Mouse (Mus musculus): ENCODE data around the gene Ddx58.

The Ddx58 gene

GRCm38 (mm10) chr4:40181681-40182080, 57.9 kb downstream of the Ddx58 start:
- no peak for DNase-seq (ENCODE audit: low read depth)

- no peak for DNase-seq (ENCODE audit: low read depth)
Measured at GRCm38 (mm10) chr4:40180046-40180445, 59.6 kb downstream of the Ddx58 start.

GRCm38 (mm10) chr4:40178584-40178983, 61.0 kb downstream of the Ddx58 start:
- no peak for DNase-seq (ENCODE audit: low read depth)

DNA sequence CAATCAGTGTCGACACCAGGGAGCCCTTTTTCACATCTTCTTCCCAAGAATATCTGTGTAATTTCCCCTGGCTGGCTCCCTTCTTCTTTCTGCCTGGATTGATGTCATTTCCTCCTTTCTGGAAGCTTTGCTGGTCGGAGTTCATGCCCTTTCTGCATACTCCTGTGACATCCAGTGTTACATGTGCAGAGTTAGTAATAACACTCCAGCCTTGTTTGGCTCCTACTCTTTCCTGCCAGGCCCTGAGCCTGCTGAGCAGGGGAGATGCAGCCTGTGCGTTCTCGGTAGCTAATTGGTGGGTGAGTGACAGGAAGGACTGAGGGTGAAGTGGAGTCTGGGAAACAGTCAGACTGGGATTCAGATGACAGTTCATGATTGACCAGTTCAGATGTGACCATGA, 65.3 kb downstream of the Ddx58 start:
- no peak for DNase-seq (ENCODE audit: low read depth)

DNA sequence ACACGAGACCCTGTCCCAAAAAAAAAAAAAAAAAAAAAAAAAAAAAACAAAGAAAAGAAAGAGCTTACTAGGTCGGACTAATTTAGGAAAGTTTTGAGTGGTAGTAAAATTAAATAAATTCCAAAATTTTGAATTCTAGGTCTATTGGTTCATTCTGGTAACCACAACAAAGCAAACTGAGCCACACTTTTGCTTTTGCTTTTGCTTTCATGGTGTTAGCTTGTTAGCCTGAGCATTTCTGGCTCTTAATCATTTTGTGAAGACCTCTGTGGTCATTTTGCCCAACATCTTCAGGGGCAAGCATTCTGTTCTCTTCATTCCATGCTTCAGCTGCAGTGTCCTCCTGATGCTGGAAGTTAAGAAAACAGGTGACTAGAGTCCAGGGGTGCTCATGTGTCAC, 67.3 kb downstream of the Ddx58 start:
- no peak for DNase-seq (ENCODE audit: low read depth)

DNA sequence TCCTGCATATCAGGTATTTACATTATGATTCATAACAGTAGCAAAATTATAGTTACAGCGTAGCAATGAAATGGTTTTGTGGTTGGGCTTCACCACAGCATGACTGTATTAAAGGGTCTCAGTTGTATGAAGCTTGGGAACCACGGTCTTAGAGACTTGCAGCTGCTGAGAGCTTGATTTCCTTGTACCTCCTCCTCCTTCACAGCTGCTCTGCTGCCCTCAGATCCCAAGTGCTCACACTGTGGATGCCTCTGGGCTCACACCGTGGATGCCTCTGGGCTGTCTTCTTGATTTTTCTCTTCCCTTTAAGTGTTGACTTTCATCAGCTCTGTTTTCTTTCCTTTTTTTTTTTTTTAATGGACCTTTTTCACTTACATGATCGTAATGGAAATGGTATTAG, 68.2 kb downstream of the Ddx58 start:
- DNase-seq (ENCODE audit: low read depth), result peak; percentile 40

DNA sequence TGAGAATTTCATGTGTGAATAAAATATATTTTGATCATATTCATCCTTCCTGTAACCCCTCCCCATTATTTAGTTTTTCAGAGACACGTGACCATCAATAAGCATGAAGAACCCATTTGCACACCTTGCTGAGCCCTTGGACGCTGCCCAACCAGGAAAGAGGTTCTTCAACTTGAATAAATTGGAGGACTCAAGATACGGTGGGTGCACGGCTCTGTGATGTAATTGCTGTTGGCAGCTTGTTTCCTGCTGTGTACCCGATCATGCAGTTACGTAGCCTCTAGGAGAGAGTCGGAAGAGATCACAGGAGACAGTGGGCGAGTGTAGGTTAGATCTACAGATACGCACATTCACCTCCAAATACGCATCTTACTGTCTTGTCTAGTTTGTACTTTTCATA, 76.0 kb downstream of the Ddx58 start:
- no peak for DNase-seq (ENCODE audit: low read depth)

DNA sequence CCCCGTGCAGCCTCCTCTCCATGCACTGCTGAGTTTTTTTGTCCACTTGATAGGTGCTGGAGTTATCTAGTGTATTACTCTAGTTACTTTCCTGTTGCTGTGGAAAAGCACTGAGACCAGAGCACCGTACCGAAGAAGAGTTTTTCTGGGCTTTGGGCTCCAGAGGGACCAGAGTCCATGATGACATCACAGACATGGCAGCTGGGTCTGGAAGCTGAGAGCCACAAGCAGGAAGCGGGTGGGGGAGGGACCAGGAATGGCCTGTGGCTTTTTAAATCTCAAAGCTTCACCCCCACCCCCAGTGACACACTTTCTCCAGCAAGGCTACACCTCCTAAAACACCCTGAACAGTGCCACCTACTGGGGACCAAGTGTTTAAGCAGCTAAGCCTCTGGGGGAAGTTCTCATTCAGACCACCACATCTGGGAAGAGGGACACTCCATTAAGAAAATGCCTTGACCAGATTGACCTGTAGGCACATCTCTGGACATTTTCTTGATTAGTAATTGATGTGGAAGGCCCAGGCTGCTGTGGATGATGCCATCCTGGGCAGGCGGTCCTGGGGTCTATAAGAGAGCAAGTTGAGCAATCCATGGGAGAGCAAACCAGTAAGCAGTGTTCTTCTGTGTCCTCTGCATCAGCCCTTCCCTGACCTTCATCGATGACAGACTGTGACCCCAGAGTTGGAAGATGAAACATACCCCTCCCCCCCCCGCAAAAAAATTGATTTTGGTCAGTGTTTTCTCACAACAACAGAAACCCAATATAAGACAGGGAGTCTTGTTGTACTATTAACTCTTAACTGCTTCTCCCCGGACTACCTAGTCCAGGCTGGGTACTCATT, 78.8 kb downstream of the Ddx58 start:
- DNase-seq (ENCODE audit: low read depth), result no peak

DNA sequence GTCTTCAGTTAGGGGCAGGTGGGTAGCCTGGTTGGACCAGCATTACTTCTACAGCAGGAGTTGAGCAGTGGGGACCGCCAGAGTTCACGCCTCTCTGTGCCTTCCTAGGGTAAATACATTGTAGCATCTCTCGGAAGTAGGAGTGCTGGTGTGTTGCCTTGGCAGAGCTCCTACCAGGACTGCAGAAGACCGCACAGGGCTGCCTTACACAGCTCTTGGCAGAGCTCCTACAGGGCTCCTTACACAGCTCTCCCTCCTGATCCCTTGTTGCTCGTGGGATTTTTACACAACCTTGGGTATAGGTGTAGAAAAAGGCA, 81.4 kb downstream of the Ddx58 start:
- no peak for DNase-seq (ENCODE audit: low read depth)

- no peak for DNase-seq (ENCODE audit: low read depth)
Measured at GRCm38 (mm10) chr4:40157500-40158223, 82.0 kb downstream of the Ddx58 start.

GRCm38 (mm10) chr4:40156582-40157499, 82.8 kb downstream of the Ddx58 start:
- no peak for DNase-seq (ENCODE audit: low read depth)

DNA sequence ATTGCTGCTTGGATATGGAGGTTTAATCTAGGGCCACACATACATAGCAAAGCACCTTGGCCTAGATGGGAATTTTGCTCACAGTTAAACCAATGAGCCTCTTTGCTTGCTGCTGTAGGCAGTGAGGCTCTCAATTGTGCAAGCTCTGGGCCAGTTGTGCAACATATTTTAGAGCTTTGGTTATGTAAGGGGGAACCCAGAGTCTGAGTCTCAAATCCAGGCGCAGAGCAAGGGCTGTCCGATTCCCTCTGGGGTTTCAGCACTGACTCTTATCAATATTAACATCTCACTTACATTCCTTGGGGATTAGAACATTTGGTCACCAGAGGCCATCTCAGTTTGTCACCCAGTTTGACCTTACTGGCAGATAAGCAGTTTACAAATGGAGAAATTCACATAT, 83.5 kb downstream of the Ddx58 start:
- peak; percentile 64 for DNase-seq (ENCODE audit: low read depth)

GRCm38 (mm10) chr4:40155467-40155999, 84.1 kb downstream of the Ddx58 start:
- DNase-seq (ENCODE audit: low read depth), result no peak

DNA sequence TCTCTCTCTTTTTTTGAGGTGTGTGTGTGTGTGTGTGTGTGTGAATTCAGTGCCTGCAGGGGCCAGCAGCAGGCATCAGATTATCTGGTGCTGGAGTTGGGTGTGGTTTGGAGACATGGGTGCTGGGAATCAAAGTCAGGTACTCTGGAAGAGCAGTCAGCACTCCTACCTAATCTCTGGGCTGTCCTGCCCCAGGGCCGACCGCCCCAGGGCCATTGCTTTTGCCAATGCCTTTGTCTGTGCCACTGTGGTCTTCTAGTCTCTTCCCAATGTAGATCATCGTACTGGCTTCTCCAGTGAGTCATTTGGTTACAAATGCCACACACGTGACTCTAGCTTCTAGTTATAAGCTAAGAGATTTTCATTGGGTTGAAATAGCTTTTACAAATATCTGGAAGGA, 84.9 kb downstream of the Ddx58 start:
- DNase-seq (ENCODE audit: low read depth), result no peak

All from 416B (cell line).